Mouse (Mus musculus) embryo, embryonic 10.5 days (tissue): ENCODE measurements around the gene Prdm16.

ENCODE experiments used
- DNase-seq: peaks from one replicate; pipeline ENCODE4 v3.0.0-alpha.2; 2015; ENCODE audit warnings: low spot score

Gene Prdm16

DNA sequence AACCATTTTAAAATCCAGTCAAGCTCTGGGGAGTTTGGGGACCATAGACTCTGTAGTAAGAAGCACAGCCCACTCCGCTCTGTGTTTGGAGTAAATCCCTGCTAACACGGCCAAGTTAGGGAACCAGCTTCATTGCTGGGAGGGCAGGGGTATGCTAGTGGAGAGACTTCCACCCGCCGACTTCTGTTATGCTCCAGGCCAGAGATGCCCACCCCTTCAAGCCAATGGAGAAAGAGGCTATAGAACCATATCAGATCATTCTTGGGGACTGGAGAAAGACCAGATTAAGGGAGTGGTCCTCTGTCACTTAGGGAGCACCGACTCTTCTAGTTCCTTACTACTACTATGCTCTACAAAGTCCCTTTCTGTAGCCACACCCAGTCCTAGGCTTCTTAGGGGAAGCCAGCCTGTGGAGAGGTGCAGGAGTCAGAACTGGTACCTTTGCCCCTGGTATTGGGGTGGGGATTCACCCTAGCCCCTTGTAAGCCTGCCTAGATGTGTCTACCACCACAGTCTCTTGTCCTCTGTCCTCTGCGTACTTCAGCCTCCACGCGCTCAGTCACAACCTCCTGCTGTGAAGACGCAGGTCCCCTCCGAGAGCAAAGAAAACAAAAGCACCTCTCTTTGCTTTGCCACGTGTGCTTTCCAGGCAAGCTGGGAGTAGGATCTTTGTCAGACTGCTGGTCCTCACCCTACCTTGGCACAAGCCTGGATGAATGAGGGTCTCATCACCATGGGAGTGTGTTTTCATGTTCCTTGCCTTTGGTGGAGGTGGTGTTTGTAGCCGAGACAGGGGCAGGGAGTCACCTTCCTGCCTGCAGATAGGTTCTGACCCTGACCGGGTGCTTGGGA lies 3.1 kb upstream of the Prdm16 start:
- DNase-seq, result peak; percentile 26

DNA sequence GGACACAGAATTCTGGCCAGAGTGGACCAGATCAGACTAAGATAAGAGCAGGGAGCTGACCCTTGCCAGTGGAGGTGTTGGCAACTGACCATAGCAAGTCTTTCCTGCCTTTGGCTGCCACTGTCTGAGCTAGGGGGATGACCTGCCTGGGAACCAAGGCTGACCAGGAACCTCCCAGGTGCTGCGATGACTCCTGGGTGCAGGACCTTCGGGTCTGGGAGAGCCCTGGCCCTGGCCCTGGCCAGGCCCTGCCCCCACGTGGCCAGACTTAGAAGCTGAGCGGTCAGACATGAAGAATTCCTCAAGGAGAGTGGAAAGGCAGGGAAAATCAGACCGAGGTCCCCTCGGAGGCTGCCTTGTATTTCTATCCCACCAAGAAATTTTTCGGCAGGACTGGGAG lies 2.5 kb upstream of the Prdm16 start:
- peak; percentile 77 for DNase-seq

DNA sequence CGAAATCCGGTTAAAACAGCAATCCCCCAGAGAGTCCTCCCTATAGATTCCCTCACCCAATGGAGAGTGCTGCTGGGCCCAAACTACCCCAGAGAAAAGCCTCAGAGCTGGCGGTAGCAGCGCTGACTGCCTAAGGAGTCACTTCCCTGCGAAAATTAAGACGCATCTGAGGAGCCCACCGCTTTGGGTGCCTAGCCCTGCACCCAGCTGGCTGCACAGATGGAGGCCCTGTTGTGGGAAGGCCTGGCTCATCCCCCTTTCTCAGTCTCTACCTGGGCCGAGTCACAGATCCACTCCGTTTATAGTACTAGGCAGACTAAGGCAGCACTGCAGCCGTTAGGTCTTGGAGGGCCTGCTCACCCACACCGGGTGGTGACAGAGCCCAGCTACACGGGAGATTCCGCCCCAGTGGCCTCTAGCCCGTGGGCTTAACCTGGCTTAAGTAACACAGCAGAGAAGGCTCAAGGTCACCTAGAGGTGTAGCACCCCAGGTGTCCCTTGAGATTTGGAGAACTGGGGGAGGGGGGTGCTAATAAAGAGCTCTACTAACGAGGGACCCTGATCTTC lies 1.7 kb upstream of the Prdm16 start:
- DNase-seq, result peak; percentile 43

DNA sequence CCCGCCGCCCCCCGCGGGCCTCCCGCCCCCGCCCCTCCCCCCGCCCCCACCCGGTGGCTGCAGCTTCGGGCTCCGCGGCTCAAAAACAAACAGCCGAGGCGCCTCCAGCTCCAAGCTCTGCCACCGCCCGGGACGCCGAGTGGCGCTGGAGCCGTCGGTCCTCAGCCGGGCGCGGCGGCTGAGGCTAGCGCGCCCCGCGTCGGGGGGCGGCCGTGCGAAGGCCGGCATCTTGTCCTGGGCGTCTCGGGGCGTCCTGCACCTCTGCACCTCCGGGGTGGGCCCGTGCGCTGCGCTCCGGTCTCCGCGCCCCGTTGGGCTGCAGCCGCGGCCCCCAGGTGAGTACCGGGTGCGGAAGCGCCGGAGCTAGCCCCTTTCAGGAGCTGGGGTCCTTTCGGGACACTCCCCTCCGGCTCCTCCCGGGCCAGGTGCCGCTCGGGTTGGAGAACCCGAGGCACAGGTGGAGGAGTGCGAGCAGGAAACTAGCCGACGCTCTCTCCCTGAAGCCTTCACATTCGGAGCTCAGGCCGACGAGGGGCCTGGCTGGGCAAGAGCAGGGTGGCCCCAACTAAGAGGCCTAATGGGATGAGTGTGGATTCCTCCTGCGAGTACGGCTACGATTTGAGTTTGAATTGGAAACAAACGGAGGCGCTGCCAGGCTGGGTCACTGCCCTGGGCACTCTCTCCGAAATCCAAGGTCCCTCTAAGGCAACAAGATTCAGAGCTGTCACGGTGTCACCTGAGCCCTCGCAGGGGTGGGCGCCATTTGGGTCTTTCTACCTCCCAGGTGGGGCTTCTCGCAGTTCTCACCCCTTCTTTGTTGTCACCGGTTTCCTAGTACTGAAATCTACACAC lies 1.0 kb upstream of the Prdm16 start:
- peak; percentile 42 for DNase-seq

DNA sequence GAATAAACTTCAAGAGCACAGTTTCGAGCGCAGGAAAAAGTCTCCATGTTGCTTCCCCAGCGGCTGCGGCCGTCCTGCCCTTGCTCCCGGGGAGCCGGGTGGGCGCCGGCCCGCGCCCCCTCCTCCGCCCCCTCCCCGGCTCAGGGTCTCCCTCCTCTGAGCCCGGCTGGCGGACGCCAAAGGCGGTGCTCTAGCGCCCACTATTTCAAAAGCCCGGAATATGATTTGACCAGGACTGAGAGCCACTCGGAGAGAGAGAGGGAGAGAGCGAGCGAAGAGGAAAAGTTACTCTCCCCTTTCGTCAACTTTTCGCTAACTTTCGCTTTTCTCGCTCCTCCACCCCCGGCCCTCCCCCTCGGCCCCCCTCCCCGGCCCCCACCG lies 630 bp downstream of the Prdm16 start:
- peak; percentile 91 for DNase-seq

DNA sequence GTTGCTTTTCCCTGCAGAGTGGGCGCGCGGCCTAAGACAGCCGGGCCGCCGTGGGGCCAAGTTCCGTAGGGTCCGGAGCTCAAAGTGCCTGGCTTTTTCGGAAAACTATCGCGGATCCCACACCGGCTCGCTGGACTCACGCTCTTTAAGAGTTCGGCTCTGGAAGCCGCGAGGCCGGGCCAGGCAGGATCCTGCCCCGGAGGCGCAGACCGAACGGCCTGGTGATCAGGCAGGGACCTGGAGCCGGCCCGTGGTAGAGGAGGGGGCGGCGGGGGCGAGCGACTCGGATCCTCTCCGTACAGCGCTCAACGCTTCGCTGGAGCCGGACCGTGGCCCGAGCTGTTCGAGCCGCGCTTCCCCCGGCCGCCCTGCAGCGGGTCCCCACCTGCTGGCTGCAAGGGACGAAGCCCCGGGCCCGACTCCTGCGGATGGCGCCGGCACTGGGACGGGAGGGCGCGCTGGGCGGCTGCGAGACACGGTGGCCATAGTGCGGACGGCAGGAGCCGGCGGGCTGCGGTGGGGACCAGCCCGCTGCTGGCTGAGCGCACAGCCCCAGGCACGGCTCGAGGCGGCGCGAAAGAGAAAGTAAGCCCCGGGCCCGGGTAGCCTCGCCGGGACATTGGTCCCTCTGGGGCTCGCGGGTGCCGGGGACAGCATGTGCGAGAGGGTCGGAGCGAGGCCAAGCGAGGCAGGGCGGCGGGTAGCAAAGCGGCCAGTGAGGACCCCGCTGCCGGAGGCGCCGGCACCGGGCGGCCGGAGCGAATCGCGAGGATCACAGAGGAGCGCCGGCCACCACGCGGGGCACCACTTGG lies 1.2 kb downstream of the Prdm16 start:
- peak; percentile 54 for DNase-seq

DNA sequence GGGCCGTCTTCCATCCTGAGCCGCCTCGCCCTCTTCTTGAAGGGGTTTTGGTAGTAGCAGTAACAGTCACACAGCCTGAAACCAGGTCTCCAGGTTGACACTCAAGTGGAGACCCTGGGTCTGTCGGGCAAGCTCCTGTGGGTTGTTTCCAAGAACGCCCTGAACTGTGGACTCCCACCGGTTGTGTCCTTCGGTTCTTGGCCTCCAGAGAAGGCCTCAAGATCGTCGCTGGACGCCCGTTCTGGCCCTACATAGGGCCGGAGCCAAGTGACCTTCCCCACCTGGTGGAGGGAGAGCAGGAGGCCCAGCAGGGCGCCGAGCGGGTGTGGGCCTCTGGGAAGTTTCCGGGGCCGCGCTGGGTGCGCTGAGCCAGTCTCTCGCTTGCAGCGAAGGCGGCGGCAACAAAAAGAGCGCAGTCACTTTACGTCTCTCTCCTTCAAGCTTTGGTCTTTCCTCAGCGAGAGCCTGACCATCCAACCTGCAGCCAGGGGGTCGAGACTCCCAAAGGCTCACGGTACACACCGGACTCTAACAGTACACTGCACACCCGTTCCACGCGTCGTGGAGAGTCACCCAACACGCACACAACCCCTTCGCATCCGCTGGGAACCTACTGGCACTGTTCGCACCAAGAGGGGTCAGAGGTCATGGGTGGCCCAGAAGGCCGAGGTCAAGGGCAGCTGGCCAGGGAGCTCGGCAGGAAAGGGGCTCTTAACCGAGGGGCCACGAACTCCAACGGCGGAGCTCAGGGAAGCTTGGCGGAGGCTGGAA lies 2.0 kb downstream of the Prdm16 start:
- peak; percentile 61 for DNase-seq

DNA sequence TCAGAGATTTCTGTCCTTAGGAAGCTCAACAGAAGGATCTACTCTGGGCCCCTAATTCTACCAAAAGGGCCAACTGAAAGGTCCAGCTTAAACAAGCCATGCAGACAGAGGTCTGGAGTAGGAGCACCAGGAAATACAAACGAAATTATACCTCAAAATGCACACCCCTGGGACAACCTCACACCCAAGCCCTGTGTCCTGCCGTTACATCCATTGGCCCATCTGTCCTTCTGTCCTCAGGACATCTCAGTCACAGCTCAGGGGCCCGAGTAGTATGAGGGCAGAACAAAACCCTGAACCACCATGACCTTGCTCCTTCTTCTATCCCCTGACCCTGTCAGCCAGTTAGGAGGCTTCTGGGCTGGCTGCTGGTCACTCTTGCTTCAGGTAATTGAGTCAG lies 2.7 kb downstream of the Prdm16 start:
- DNase-seq, result peak; percentile 34

DNA sequence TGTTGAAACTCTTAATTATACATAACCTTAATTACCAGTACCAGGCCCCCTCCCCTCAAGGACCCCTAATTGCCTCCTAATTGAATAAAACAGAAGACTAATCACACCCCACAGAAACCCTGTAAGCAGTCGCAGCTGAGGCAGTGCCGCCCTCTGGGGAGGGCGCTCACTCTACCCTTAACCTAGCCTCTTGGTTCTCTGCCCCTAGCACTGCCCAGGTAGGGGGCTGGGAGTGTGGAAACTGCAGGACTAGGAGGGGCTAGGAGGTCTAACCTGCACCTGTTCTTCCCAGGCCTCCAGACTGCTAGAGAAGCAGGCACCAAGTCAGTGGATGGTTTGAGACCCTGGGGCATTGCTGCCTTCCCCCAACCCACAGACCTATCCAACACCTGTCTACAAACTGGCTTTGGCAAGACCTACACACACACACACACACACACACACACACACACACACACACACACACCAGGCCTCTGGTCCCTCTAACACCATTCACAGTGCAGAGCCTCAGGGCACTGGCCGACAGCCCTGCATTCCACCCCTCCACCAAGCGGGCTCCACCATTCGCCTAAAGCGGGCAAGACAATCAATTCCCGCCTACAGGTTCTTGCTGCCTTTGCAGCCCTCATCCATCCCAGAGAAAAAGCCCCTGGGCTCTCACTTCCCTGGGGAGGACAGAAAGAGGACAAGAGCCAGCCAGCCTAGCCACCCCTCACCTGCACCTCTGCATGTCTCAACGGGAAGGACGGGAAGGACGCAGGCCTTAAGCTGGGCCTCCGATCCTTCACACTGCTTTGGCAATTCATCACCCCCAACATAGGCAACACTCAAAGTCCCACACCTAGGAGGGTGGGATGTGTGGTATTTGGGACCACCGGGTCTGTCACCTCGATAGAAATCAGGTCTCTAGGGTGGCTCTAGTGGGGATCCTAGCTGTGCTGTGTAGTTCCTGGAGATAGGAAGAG lies 3.6 kb downstream of the Prdm16 start:
- peak; percentile 48 for DNase-seq

DNA sequence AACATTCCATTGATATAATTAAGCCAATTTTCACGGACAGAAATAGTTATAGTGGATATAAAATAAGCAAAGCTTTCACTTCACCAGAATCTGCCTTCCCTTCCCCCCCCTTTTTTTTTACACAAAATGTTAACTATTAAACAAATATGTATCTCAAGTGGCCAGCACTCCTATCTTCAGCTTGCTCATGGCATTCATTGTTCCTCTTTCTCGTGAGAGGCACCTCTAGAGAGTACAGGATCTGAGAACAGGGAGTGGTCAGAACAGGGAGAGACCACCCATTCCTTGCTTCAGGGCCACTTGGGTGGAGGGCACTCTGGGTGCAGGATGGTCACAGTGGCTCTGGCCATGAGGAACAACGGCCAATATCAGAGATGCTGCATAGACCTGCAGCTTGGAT lies 5.9 kb downstream of the Prdm16 start:
- DNase-seq, result no peak

DNA sequence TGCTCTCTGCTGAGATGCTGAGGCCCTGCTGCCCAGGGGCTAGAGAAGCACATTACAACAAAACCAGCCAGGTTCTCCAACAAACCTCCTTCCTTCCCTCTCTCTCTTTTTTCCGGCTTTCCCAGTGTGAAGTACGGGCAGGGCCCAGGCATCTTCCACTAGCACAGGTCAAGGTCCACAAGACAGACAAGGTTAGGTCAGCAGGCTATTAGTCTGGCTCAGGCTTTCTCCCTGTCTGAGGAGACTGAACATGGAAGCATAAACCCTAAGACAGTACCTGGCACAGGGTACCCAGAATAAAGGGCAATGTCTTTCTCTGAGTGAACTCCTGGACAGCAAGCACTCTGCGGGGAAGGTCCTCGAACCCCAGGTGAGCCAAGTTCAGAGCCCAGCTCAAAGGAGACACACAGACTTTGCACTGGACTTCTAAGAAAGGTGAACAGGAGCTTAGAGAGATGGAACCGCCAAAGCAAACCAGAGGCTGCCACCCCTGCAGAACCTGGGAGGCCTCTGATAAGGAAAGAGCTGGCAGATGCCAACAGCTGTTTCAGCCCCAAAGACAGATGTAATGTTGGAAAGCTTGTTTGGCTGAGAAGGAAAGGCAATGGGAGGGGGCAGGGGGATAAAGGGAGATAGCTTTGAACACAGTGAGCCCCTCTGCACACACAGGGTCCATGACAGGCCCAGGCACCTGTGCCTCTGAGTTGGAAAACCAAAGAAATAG lies 9.1 kb downstream of the Prdm16 start:
- DNase-seq, result no peak

DNA sequence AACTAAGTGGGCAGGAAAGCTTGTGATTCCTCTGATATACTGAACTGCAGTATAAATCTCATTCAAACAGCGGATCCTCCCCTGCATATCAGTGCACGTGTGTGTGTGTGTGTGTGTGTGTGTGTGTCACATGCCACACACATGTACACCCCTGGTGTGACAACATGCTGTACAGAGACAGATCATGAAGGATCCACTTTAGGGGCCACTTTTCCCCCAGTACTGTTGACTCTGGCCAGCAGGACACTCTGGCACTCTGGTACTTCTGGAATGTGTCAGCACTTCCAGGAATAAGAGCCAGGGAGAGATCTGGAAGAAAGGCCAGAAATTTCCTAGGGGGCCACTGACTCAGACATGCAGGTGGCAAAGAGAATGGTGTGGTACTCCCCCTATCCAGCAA lies 10.4 kb downstream of the Prdm16 start:
- no peak for DNase-seq

DNA sequence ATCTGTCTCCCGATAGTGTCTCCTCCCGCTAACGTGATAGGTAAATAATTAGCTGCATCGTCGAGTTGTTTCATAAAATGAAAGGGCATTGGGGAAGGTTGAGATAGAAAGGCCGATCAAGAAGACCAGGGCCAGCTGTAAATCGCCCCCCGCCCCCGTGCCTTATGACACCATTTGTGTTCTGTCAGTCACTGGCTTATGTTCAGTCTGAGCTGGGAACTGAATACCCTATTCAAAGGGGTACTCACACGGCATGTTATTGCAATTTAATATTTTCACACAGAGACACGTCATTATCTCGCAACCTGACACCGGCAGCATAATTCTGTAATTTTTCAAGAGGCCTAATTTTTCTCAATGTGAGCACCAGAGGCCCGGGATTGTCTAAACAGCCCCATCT lies 11.0 kb downstream of the Prdm16 start:
- no peak for DNase-seq

DNA sequence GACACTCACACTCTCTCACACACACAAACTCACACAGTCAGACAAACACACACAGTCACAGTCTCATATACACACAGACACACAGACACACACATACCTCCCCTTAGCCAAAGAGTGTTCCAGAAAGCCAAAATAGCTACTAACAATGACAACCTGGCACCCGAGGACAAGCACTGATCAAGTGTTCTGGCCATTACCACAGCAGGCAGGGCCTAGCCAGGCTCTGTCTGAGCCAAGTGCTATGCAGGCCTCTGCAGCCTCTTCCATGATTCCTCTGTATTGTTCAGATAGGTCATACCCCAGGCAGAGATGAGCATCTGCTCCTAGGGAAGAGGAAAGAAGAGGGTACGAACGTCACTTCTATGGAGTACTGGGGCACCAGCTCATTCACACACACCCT lies 13.4 kb downstream of the Prdm16 start:
- no peak for DNase-seq

DNA sequence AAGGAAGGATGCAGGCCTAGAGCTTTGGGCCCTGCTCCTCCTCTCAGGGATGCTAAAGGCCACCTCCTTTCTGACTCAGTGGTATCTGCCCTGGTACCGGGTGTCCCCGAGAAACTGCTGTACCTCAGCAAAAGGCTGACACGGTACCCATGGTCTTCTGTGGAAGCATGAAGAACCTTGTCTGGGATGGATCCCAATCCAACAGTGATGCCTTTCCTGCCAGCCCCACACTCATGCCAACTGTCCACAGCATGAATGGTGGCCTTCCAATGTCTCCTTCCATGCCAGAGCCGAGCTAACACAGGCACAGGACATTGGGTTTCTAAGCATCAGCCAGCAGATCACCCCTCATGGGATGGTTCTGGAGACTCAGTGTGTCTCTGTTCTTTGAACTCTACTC lies 14.2 kb downstream of the Prdm16 start:
- no peak for DNase-seq

DNA sequence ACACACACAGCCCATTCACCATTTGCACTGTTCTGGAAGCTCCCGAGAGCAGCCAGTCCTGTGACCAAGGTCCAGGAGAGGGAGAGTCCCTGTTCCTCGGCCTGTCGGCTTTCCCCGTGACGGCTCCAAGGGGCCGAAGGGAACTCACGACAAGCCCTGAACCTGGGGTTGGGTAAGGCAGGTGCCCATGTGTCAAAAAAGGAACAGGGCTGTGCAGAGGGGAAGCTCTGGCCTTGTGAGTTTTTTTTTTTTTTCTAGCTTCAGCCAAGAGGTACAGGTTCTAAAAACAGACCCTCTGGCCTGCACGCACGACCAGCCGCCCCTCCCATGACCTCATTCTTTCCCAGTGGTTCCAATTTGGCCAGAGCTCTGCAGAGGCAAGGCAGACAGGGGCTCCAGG lies 25.5 kb downstream of the Prdm16 start:
- no peak for DNase-seq

DNA sequence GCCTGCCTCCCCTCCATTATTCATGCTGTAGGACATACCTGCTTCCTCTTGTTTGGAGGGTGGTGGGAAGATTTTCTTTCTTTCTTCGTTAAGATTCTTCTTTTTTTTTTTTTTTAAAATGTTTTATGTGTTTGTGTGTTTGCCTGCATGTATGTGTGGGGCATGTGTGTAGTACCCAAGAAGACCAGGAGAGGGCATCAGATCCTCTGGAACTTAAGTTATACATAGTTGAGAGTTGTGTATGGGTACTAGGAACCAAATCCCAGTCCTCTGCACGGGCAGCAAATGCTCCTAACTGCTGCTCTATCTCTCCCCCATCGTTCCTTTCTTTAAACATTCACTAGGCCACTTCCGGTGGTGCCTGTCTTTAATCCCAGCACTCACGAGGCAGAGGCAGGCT lies 28.9 kb downstream of the Prdm16 start:
- no peak for DNase-seq

DNA sequence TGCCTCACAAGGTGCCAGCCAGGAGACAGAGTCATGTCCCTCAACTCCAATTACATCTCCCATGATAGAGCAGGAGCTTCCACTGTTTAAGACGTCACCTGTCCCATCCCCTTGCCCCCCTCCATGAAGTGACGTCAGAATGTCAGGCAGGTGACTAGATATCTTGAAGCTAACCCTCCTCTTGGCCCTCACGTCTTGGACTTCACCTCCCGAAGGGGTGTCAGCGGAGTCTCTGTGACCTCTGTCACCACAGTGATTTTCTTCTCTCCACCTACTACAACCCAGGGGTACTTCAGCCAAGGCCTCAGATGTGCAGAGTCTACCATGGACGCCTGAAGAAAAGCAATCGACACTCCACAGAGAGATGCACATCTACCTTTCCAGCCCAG lies 32.2 kb downstream of the Prdm16 start:
- DNase-seq, result no peak

DNA sequence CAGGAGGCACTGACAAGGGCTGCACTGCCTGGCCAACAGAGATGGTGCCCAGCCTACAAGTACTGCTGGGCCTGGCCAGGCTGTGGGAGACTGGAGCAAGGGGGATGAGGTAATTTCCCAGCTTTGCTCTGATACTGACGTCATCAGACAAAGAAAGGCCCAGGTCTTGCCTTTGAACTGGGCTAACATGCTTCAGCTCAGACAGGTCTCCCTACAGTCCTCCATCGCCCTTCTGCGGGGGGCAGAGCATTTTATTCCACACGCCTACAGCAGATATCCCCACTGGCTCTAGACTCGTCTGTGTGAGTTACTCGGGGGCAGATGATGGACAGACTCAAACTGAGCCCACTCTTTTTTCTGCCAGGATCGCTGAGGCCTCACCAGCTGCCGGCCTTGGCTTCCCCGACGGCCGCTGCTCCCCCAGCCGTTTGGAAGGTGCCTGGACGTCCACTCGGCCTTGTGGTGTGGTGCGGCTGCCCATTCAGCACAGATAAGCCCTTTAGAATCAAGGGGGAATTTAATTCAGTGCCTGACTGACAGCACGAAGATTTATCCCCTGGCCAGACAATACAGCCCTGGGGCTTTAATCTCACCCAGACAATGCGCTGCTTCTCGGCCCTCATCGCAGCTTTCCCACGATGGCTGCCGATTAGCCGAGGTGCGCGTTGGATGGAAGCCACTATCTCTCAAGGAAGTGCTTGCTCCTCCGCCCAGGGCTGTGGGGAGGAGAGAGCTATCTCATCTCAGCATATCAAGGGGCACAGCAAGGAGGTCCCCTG lies 32.8 kb downstream of the Prdm16 start:
- DNase-seq, result peak; percentile 83
